Mouse (Mus musculus) midbrain, embryonic 11.5 days (tissue): ENCODE data around the gene 5031439G07Rik. TPM values are rescaled to one million over a fixed set of nuclear protein-coding genes. Genes with fewer than 3 reads are reported as not detected.
"Not testable (repeated sequence)": the region's sequence is repeated elsewhere in the genome, so short reads cannot be mapped to it uniquely, and the experiment has no call there.

Experiments used
- ATAC-seq: fragments of 200-750 bp; cut with Nextera tagmentation; 2 replicates; pipeline ENCODE4 v1.8.0; 2017; ENCODE audit warnings: moderate TSS enrichment, moderate library complexity; ENCODE audit not compliant: low FRiP score
- DNase-seq: peaks from one replicate; pipeline ENCODE4 v3.0.0; 2015; ENCODE audit warnings: low spot score; ENCODE audit errors: missing footprints
- H3K27ac ChIP-seq: fragments of 300-500 bp; sonication (generic); 2 replicates; pipeline ENCODE4 v1.5.1; 2014; ENCODE audit warnings: low read depth, low read length
- H3K27me3 ChIP-seq: fragments of 300-500 bp; sonication (generic); 2 replicates; pipeline ENCODE4 v1.6.1; 2014; ENCODE audit warnings: mild to moderate bottlenecking, low read length, moderate library complexity, mixed read lengths; ENCODE audit not compliant: control insufficient read depth, insufficient read depth
- H3K36me3 ChIP-seq: fragments of 300-500 bp; sonication (generic); 2 replicates; pipeline ENCODE4 v1.6.1; 2014; ENCODE audit warnings: mild to moderate bottlenecking, low read length, moderate library complexity, mixed read lengths; ENCODE audit not compliant: control insufficient read depth, insufficient read depth
- H3K4me1 ChIP-seq: fragments of 300-500 bp; sonication (generic); 2 replicates; pipeline ENCODE4 v1.6.1; 2014; ENCODE audit warnings: low read length; ENCODE audit not compliant: control insufficient read depth, insufficient read depth
- H3K4me2 ChIP-seq: fragments of 300-500 bp; sonication (generic); 2 replicates; pipeline ENCODE4 v1.6.1; 2014; ENCODE audit warnings: mild to moderate bottlenecking, moderate library complexity
- H3K4me3 ChIP-seq: fragments of 300-500 bp; sonication (generic); 2 replicates; pipeline ENCODE4 v1.5.1; 2014; ENCODE audit warnings: low read depth, low read length
- H3K9ac ChIP-seq: fragments of 300-500 bp; sonication (generic); 2 replicates; pipeline ENCODE4 v1.6.1; 2014; ENCODE audit warnings: low read length
- H3K9me3 ChIP-seq: fragments of 300-500 bp; sonication (generic); 2 replicates; pipeline ENCODE4 v1.6.1; 2016; ENCODE audit warnings: low read length; ENCODE audit not compliant: control insufficient read depth
- WGBS: fragments of 180-500 bp; shearing (Covaris S2); extraction: QIAGEN DNeasy Blood & Tissue Kit; methylation state at CpG from one replicate; pipeline ENCODE4 v1.1.7; 2014; 5-methylcytosine and 5-hydroxymethylcytosine counted together
- polyA plus RNA-seq: library from polyadenylated mRNA; unstranded; fragments of >200 nt; fragmentation: Nextera tagmentation; extraction: Ambion mirVana; gene quantifications from 2 replicates; pipeline ENCODE4 v1.2.1, GENCODE M21; 2014

The 5031439G07Rik gene
- polyA plus RNA-seq, 1 experiment from 2014 or later: 17.2 TPM

GRCm38 (mm10) chr15:84923508-84924181 is 64.7 kb downstream of the 5031439G07Rik start:
- H3K4me1 ChIP-seq: peaks cover 19% of the 10 kb centered on the region
- peak overlapping the region; percentile 97 for H3K4me3 ChIP-seq
- no peaks in the 10 kb centered on the region; the same call in 1 of the 2 replicates for H3K36me3 ChIP-seq
- ATAC-seq: peak; percentile 73
- no peaks in the 10 kb centered on the region for H3K27me3 ChIP-seq
- H3K9me3 ChIP-seq: no peaks in the 10 kb centered on the region
- peak; percentile 96 for DNase-seq
- H3K27ac ChIP-seq: peak overlapping the region; percentile 92
- H3K9ac ChIP-seq: peak overlapping the region; percentile 97
- WGBS: under 1% methylated on average over 67 of the region's 68 CpGs
- peak overlapping the region; percentile 52 for H3K4me2 ChIP-seq

- ATAC-seq (peak; percentile 93), DNase-seq (peak; percentile 100)
- Histone ChIP-seq H3K9me3 (no peaks in the 10 kb centered on the region), H3K4me1 (peaks cover 19% of the 10 kb centered on the region), H3K36me3 (no peaks in the 10 kb centered on the region), H3K9ac (peak within 1 kb of the TSS; percentile 97), H3K4me2 (peak within 1 kb of the TSS; percentile 88), H3K27ac (peak within 1 kb of the TSS; percentile 92), H3K27me3 (no peaks in the 10 kb centered on the region), H3K4me3 (peak within 1 kb of the TSS; percentile 97)
- WGBS: 0% methylated on average over 60 of the region's 60 CpGs
Observed at GRCm38 (mm10) chr15:84922884-84923507, 65.4 kb downstream of the 5031439G07Rik start, which contains the start of gene Nup50. Gene Nup50, plus strand, starts transcription at chr15:84923411.

DNA sequence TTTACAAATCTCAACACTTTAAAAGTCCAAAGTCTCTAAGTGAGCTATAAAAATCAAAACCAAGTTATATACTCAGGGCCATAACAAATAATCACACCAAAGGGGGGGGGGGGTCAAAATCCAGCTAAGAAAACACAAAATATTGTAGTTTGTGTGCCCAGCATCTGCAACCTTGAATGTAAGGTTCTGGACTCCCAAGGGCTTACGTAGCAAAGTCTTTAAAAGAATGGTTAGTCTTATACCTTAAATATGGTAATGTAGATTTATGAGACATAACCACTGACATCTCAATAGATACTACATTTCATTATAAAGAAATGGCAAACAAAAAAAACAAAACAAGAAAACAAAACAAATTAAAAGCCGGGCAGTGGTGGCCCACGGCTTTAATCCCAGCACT is 68.4 kb downstream of the 5031439G07Rik start, which contains the start of gene Gm29666:
Gene Gm29666 (minus strand): TSS at position 101 of the 400 bp plus-strand sequence.
- Histone ChIP-seq H3K4me2 (no peak within 1 kb of the TSS), H3K4me3 (no peak within 1 kb of the TSS)
- WGBS: 96% methylated on average over 3 of the region's 3 CpGs

GRCm38 (mm10) chr15:84913201-84913600 is 75.2 kb downstream of the 5031439G07Rik start:
- Histone ChIP-seq H3K27me3 (no peaks in the 10 kb centered on the region; the same call in 1 of the 2 replicates), H3K36me3 (no peaks in the 10 kb centered on the region; the same call in 1 of the 2 replicates), H3K9me3 (peaks cover 6% of the 10 kb centered on the region; the same call in 1 of the 2 replicates), H3K4me3 (no peak overlapping the region), H3K9ac (no peak overlapping the region), H3K27ac (no peak overlapping the region), H3K4me2 (no peak overlapping the region), H3K4me1 (no peaks in the 10 kb centered on the region)
- ATAC-seq: no peak
- 86% methylated on average over 3 of the region's 3 CpGs for WGBS
- DNase-seq: no peak

More for the DNA sequence above, 68.4 kb downstream of the 5031439G07Rik start, which contains the start of gene Gm29666:
- DNase-seq (peak; percentile 28), ATAC-seq (no peak)
- Histone ChIP-seq H3K27ac (no peak within 1 kb of the TSS), H3K36me3 (no peaks in the 10 kb centered on the region), H3K9me3 (no peaks in the 10 kb centered on the region), H3K27me3 (no peaks in the 10 kb centered on the region), H3K4me1 (peaks cover 15% of the 10 kb centered on the region), H3K9ac (no peak within 1 kb of the TSS)

DNA sequence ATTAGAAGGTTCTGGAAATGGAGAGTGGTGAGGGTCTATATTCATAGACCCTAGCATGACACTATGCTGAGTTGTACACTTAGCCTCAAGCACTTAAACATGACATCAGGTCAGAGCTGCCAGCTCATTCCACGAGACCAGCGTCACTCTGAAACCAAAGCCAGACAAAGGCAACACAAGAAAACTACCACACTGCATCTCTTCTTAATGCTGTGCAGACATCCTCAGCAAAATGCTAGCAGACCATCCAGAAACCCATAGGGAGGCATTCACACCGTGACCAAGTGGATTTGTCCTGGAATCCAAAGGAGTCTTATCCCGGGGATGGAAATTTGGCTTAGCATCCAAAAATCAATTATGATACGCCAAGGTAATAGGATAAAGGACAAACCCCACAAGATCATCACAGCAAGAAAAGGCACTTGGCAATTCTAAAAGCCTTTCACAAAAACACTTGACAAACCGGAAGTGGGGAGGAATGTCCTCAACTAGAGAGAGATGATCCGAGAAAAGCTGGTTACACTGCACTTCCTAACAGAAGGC is 84.4 kb downstream of the 5031439G07Rik start:
- 31% methylated on average over 7 of the region's 7 CpGs for WGBS
- no peak overlapping the region for H3K27ac ChIP-seq
- H3K9me3 ChIP-seq: no peaks in the 10 kb centered on the region

GRCm38 (mm10) chr15:84898077-84898476 is 90.3 kb downstream of the 5031439G07Rik start:
- H3K4me2 ChIP-seq: no peak overlapping the region
- H3K27me3 ChIP-seq: peaks cover 24% of the 10 kb centered on the region
- no peaks in the 10 kb centered on the region for H3K36me3 ChIP-seq
- H3K4me1 ChIP-seq: no peaks in the 10 kb centered on the region
- 67% methylated on average over 7 of the region's 7 CpGs for WGBS
- DNase-seq (peak; percentile 44), ATAC-seq (no peak)
- H3K9ac ChIP-seq: no peak overlapping the region
- no peaks in the 10 kb centered on the region for H3K9me3 ChIP-seq
- no peak overlapping the region for H3K4me3 ChIP-seq
- no peak overlapping the region for H3K27ac ChIP-seq

More for the DNA sequence above, 84.4 kb downstream of the 5031439G07Rik start:
- no peak overlapping the region for H3K4me3 ChIP-seq
- ATAC-seq (no peak), DNase-seq (peak; percentile 89)
- peaks cover 41% of the 10 kb centered on the region for H3K27me3 ChIP-seq
- H3K36me3 ChIP-seq: no peaks in the 10 kb centered on the region
- peaks cover 10% of the 10 kb centered on the region; the same call in 1 of the 2 replicates for H3K4me1 ChIP-seq
- H3K9ac ChIP-seq: no peak overlapping the region
- no peak overlapping the region for H3K4me2 ChIP-seq

DNA sequence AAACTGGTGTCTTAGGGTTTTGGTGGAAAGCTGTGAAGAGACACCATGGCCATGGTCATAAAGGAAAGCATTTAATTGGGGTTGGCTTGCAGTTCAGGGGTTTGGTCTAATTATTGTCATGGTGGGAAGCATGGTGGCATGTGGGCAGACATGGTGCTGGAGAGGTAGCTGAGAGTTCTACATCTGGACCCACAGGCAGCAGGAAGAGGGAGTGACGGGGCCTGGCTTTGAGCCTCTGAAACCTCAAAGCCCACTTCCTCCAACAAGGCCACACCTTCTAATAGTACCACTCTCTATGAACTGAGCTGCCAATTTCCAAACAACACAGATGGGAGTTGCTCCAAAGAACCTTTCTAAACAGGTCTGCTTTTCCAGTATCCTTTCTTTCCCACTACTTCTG is 91.7 kb downstream of the 5031439G07Rik start:
- ATAC-seq (no peak), DNase-seq (no peak)
- H3K9ac ChIP-seq: no peak overlapping the region
- peaks cover 17% of the 10 kb centered on the region for H3K27me3 ChIP-seq
- H3K4me3 ChIP-seq: no peak overlapping the region
- 88% methylated on average over 1 of the region's 1 CpGs for WGBS
- no peaks in the 10 kb centered on the region for H3K4me1 ChIP-seq
- no peaks in the 10 kb centered on the region for H3K9me3 ChIP-seq
- no peak overlapping the region for H3K4me2 ChIP-seq
- H3K36me3 ChIP-seq: no peaks in the 10 kb centered on the region
- H3K27ac ChIP-seq: no peak overlapping the region

- H3K4me2 ChIP-seq, H3K4me3 ChIP-seq, H3K36me3 ChIP-seq, H3K4me1 ChIP-seq, ATAC-seq, H3K9me3 ChIP-seq, H3K9ac ChIP-seq, H3K27ac ChIP-seq: not testable (repeated sequence)
- 81% methylated on average over 10 of the region's 10 CpGs for WGBS
- peaks cover 17% of the 10 kb centered on the region for H3K27me3 ChIP-seq
- peak; percentile 14 for DNase-seq
Observed at GRCm38 (mm10) chr15:84896216-84896615, 92.1 kb downstream of the 5031439G07Rik start.
